Mouse (Mus musculus): ENCODE measurements at regions not wholly inside any gene's neighbourhood (a gene's known extent, or its start where the extent isn't known, plus 50 kb on each side); places are given as distances from the start of the nearest gene placed in this dataset.
A peak's percentile ranks its signal among the peaks of the same experiment; 100 is the strongest.

DNA sequence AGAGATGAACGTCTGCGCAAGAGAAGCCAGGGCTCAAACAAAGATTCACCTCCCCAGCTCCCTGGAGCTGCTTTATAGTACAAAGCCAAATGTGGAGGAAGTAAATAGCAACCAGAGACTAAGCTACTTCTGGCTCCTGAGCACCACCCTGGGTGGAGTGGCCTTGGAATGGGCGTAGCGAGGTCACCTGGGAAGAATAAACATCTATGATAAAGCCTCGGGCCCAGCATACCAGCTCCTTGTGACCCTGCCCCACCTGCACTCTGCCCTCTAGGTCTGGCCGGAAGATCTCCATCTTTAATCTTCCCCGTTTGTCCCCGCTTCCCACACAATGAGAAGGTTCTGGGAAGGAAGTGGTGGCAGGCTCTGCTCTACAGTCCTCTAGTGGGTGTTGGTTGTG lies 61.0 kb upstream of the Ptpn3 start:
- no peak for ATAC-seq (replicated peaks; ENCODE audit: low read depth, poor library complexity, severe bottlenecking)

DNA sequence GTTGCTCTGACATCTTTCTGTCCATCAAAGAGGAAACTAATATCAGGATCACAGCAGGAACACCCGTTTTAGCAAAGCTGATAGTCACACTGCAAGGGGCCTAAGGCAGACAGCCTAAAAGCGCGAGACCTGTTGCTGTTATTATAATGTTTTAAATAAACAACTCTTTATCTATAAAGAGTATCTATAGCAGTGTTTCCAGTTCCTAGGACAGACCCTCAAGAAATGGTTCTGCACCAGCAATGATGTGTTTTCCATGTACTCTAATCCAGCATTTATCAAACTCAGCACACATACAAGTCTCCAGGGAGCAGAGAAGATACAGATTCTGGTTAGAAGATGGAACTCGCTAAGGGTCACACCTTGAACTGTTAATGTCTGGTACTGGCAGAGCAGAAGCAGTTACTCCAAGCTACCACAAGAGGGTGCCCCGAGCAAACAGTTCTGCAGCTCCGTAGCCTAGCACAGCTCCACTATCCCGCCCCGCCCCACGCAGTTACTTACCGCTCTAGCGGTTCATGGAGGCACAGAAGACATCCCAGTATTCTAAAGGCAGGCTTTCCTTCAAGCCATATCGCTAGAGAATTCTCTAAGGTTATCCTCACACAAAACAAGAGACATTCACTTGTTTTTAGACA lies 64.2 kb upstream of the Palm2 start:
- peak; percentile 99 for ATAC-seq (replicated peaks; ENCODE audit: low read depth, poor library complexity, severe bottlenecking)

GRCm38 (mm10) chr4:57377872-57378271 lies 56.2 kb upstream of the Palm2 start:
- ATAC-seq (replicated peaks; ENCODE audit: low read depth, poor library complexity, severe bottlenecking): no peak

DNA sequence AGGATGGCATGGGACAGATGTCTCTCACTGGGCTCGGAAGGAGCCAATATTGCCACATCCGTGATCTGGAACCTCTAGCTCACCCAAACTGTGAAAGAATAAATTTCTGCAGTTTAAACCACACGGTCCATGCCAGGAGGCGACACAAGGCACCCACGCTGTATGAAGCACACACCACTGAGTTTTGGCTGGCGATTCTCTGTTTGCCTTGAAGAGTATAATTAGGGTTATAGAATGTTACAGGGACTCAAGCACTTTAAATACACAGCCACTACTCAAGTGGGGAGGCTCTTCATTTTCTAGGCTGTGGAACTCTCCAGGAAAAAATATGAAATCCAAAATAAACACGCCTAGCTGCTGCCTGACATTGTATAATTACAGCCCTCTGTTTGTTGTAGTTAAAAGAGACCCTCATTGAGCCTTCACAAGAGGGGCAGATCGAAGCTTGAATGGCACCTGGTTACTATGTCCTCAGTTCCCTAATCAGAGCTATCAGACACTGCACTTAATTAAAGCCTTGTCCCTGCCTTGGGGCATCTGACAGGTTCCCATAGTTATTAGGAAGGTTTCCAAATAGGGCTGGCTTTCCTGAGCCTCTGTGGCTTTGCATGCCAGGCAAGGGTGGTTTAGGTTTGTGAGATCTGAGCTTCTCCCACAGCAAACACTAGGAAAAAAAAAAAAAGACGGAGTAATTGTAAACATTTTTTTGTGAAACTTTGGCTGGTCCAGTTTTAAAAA lies 53.8 kb upstream of the Palm2 start:
- ATAC-seq (replicated peaks; ENCODE audit: low read depth, poor library complexity, severe bottlenecking): no peak

- no peak for ATAC-seq (replicated peaks; ENCODE audit: low read depth, poor library complexity, severe bottlenecking)
These were observed 52.7 kb upstream of the Palm2 start for GRCm38 (mm10) chr4:57381306-57381705.
